Mouse (Mus musculus) adrenal gland, adult 8-10 months (tissue): ENCODE measurements around the gene Tspoap1. TPM values are rescaled to one million over a fixed set of nuclear protein-coding genes. Genes with fewer than 3 reads are reported as not detected.

Experiments used
- DNase-seq: peaks from one replicate; pipeline ENCODE4 v3.0.0; 2022
- total RNA-seq, 4 experiments: library from RNA; stranded (reverse); gene quantifications; 2 replicates each; pipeline ENCODE4 v1.2.4; 2022

The Tspoap1 gene
- total RNA-seq = 10 to 100 TPM in 2 of 4 experiments, 1 to 10 TPM in 2; 5.9 to 32.3 (median 18.0) TPM

- DNase-seq = no peak
Observed at GRCm38 (mm10) chr11:87760301-87761081, at the start of gene Tspoap1. Gene Tspoap1 (plus strand): TSS chr11:87760541.

DNA sequence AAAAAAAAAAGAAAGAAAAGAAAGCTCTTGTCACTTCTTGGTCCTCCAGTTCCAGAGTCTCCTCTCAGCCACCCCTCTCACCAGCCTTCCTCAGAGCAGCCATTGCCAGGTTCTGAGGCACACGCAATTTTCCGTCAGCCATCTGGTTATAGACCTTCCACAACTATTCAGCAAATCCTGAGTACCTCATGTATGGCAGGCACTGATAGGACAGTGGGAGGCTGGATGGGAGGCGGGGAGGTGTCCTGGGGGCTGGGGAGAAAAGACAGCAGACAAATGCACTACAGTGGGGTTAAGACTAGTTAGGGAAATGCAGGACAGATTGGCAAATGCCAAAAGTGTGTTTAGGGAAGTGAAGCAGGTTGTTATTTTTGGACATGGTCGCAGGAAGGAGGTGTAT lies 48.2 kb upstream of the Tspoap1 start:
- no peak for DNase-seq

- no peak for DNase-seq
Observed at GRCm38 (mm10) chr11:87715999-87716398, 44.3 kb upstream of the Tspoap1 start.

DNA sequence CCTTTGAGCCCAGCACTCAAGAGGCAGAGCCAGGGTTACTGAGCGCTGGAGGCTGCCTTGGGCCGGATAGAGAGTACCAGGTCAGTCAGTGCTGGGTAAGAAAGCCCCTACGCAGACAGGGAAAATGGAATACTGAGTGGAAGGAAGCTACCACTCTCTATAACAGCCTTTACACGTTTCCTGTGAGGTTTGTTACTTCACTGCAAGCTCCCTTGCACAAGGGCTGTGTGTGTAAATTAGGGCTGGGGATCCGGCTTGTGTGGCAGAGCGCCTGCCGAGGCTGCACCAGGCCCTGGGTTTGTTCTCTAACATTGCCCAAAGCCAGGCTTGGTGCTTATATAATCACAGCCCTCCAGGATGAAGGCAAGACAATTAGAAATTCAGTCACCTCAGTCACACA lies 40.8 kb upstream of the Tspoap1 start:
- DNase-seq = no peak

DNA sequence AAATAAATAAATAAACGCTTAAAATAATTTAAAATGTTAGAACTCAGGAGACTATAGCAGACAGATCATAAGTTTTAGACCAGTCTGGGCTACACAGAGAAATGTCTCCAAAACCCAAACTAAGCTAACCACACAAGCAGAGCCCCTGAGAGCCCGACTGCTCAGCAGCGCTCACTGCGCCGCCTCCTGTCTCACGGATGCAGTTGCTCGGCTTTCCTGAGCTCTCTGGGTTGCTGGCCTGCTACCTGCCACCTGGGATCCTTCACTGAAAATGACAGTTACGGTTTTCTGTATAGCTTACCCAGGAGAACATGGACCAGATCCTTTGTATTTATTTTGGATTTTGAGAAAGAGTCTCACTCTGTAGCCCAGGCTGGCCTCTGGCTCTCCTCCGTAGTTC lies 40.0 kb upstream of the Tspoap1 start:
- no peak for DNase-seq

DNA sequence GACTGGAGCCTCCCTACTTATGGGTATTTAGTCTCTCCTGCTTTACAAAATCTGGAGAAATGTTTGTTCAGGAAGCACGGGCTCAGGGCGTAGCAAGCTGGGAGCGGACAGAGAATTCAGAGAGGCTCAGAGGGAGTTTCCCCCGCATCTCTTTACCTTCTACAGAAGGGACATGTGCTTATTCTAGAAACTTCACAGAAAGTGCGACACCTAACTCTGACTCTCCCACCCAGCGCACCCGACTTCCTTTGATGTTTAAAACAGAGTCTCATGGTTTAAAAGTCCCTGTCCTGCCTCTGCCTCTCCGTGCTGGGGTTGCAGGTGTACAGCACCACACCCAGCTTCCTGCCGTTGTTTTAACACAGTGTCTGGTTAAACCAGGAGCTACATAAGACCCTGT lies 39.5 kb upstream of the Tspoap1 start:
- DNase-seq = no peak

- DNase-seq = no peak
Observed at GRCm38 (mm10) chr11:87722168-87722567, 38.2 kb upstream of the Tspoap1 start.

- no peak for DNase-seq
Observed at GRCm38 (mm10) chr11:87722891-87723290, 37.5 kb upstream of the Tspoap1 start.

DNA sequence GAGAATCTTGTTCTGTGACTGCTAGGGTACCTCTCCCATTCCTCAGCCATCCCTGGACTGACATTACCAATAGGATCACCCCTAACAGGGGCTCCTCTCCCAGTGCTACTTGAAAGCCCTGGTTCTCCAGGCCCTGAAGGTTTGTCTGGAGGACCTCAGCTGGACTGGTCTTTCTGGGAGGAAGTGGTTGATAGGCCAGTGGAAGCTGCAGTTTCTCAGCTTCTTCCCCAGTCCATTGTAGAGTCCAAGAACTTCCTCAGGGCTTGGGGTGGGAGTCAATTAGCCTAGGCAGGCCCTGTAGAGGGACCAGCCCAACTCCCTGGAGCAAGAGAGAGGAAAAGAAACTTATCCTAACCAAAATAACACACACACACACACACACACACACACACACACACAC lies 34.8 kb upstream of the Tspoap1 start:
- no peak for DNase-seq

GRCm38 (mm10) chr11:87725964-87726562 lies 34.3 kb upstream of the Tspoap1 start:
- no peak for DNase-seq

GRCm38 (mm10) chr11:87727021-87727420 lies 33.3 kb upstream of the Tspoap1 start:
- DNase-seq = no peak

DNA sequence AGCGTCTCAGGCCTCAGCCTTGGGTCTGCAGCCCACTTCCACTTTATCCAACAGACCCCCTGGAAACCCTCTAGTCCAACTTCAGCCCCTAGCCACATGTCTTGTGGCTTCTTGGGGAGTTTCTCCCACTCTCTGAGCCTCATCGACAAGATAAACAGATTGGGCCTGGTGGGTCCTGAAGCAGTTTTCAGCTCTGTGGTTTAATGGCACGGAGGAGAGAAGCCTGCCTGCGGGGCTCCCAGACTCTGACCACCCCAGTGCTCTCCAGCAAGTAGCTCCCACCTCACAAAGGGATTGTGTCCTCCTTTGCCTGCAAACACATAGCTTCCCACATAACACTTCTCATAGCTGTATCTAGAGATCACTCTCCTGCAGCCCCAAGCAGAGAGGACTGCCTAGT lies 32.9 kb upstream of the Tspoap1 start:
- DNase-seq = no peak

DNA sequence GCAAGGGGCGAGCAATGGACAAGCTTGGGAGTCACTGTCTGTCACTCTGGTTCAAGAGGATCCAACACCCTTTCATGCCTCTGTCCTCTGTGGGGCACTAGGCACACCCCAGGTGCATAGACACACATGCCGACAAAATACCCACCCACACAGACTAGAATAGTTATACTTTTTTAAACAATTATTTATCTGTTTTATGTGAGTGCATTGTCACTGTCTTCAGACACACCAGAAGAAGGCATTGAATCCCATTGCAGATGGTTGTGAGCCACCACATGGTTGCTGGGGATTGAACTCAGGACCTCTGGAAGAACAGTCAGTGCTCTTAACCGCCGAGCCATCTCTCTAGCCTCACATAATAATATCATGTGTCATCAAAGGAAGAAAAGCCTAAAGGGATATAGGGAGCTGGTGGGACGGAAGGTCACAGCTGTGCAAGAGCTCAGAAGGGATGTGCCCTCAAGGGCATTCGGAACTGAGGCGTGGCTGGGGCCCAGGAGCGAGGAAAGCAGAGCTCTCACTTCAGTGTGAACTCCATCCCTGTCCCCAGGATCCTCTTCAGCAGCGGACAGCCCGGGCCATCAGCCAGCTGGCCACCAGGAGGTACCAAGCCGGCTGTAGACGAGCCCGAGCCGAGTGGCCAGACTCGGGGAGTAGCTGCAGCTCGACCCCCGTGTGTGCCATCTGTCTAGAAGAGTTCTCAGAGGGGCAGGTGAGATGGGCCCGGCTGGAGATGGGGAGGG lies 31.3 kb upstream of the Tspoap1 start:
- no peak for DNase-seq

DNA sequence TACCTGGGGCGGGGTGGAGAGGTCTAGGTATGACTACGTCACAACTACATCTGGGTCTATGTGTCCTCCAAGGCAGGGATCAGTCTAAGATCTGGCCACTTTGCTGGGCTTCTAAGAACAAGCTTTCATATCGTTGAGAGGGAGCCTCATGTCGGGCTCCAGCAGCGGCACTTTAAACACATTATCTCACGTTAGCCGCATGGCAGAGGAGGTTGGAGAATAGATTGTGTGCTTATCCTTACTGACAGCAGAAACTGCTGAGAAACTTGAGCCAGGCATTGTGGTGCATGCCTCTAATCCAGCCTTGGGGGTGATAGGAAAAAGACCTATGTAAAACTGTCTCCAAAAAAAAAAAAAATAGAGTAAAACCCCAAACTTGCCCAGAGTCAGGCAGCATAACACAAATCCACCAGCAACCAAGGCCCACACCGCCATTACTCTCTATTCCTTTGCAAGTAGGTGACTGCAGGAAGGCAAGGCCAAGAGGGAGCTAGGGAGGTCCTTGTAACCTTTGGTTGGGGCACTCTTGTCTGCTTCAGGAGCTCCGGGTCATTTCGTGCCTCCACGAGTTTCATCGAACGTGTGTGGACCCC lies 30.7 kb upstream of the Tspoap1 start:
- no peak for DNase-seq

GRCm38 (mm10) chr11:87730652-87731310 lies 29.6 kb upstream of the Tspoap1 start:
- no peak for DNase-seq

- DNase-seq = no peak
Observed at GRCm38 (mm10) chr11:87734346-87734745, 26.0 kb upstream of the Tspoap1 start.

GRCm38 (mm10) chr11:87735691-87736090 lies 24.6 kb upstream of the Tspoap1 start:
- DNase-seq = no peak

GRCm38 (mm10) chr11:87736647-87737134 lies 23.6 kb upstream of the Tspoap1 start:
- peak; percentile 61 for DNase-seq

- peak; percentile 92 for DNase-seq
Observed at GRCm38 (mm10) chr11:87737175-87737740, 23.1 kb upstream of the Tspoap1 start, which contains the start of gene Supt4a. Gene Supt4a (plus strand): TSS chr11:87737552.

- no peak for DNase-seq
Observed at GRCm38 (mm10) chr11:87743691-87744090, 16.6 kb upstream of the Tspoap1 start.

GRCm38 (mm10) chr11:87744964-87745363 lies 15.4 kb upstream of the Tspoap1 start:
- DNase-seq = no peak
